Mouse (Mus musculus) forebrain, embryonic 12.5 days (tissue): ENCODE data around the gene Olfr1188. TPM values are rescaled to one million over a fixed set of nuclear protein-coding genes. Genes with fewer than 3 reads are reported as not detected.
"Not testable (repeated sequence)": the region's sequence is repeated elsewhere in the genome, so short reads cannot be mapped to it uniquely, and the experiment has no call there.

Experiments used
- ATAC-seq: fragments of 200-750 bp; cut with Nextera tagmentation; 2 replicates; pipeline ENCODE4 v1.8.0; 2017; ENCODE audit warnings: moderate TSS enrichment; ENCODE audit not compliant: low FRiP score
- H3K27ac ChIP-seq: fragments of 300-500 bp; sonication (generic); 2 replicates; pipeline ENCODE4 v1.5.1; 2016; ENCODE audit warnings: mild to moderate bottlenecking
- H3K27me3 ChIP-seq: fragments of 300-500 bp; sonication (generic); 2 replicates; pipeline ENCODE4 v1.6.1; 2016; ENCODE audit warnings: mild to moderate bottlenecking
- H3K36me3 ChIP-seq: fragments of 300-500 bp; sonication (generic); replicated peaks from 2 replicates; pipeline ENCODE4 v1.6.1; 2016; ENCODE audit warnings: mild to moderate bottlenecking
- H3K4me1 ChIP-seq: fragments of 300-500 bp; sonication (generic); 2 replicates; pipeline ENCODE4 v1.6.1; 2016
- H3K4me2 ChIP-seq: fragments of 300-500 bp; sonication (generic); 2 replicates; pipeline ENCODE4 v1.6.1; 2016; ENCODE audit warnings: mild to moderate bottlenecking, moderate library complexity
- H3K4me3 ChIP-seq: fragments of 300-500 bp; sonication (generic); replicated peaks from 2 replicates; pipeline ENCODE4 v1.5.1; 2016; ENCODE audit warnings: mild to moderate bottlenecking
- H3K9ac ChIP-seq: fragments of 300-500 bp; sonication (generic); 2 replicates; pipeline ENCODE4 v1.6.1; 2016; ENCODE audit warnings: mild to moderate bottlenecking
- H3K9me3 ChIP-seq: fragments of 300-500 bp; sonication (generic); 2 replicates; pipeline ENCODE4 v1.6.1; 2016
- WGBS: fragments of 180-500 bp; shearing (Covaris S2); methylation state at CpG from one replicate; pipeline ENCODE4 v1.1.7; 2016; 5-methylcytosine and 5-hydroxymethylcytosine counted together
- polyA plus RNA-seq: library from polyadenylated mRNA; unstranded; fragments of >200 nt; fragmentation: Nextera tagmentation; extraction: Ambion mirVana; gene quantifications from 2 replicates; pipeline ENCODE4 v1.2.1, GENCODE M21; 2016

Olfr1188 gene
- not detected in 2 replicates for polyA plus RNA-seq

- no peak within 1 kb of the TSS for H3K4me3 ChIP-seq
- no peak for ATAC-seq
- H3K9me3 ChIP-seq: no peaks in the 10 kb centered on the region
- no peaks in the 10 kb centered on the region for H3K27me3 ChIP-seq
- no peaks in the 10 kb centered on the region for H3K36me3 ChIP-seq
- H3K4me2 ChIP-seq: no peak within 1 kb of the TSS
- WGBS: 86% methylated on average over 2 of the region's 2 CpGs
- no peak within 1 kb of the TSS for H3K9ac ChIP-seq
- H3K4me1 ChIP-seq: no peaks in the 10 kb centered on the region
- no peak within 1 kb of the TSS for H3K27ac ChIP-seq
Observed at GRCm38 (mm10) chr2:88556635-88557034, at the start of gene Olfr1188. Gene Olfr1188, plus strand, starts transcription at chr2:88556935.

- H3K4me1 ChIP-seq: no peaks in the 10 kb centered on the region
- H3K4me3 ChIP-seq: no peak within 1 kb of the TSS
- H3K27me3 ChIP-seq: no peaks in the 10 kb centered on the region
- H3K9ac ChIP-seq: no peak within 1 kb of the TSS
- no peaks in the 10 kb centered on the region for H3K9me3 ChIP-seq
- H3K36me3 ChIP-seq: no peaks in the 10 kb centered on the region
- no peak within 1 kb of the TSS for H3K27ac ChIP-seq
- ATAC-seq: no peak
- no peak within 1 kb of the TSS for H3K4me2 ChIP-seq
- WGBS: 92% methylated on average over 2 of the region's 2 CpGs
Observed at GRCm38 (mm10) chr2:88518251-88518650, 38.5 kb upstream of the Olfr1188 start, which contains the start of gene Olfr1186. Gene Olfr1186, plus strand, starts transcription at chr2:88518551.

- Histone ChIP-seq H3K4me3 (no peak overlapping the region), H3K9me3 (no peaks in the 10 kb centered on the region), H3K36me3 (no peaks in the 10 kb centered on the region), H3K4me1 (no peaks in the 10 kb centered on the region), H3K27ac (no peak overlapping the region), H3K27me3 (no peaks in the 10 kb centered on the region), H3K9ac (no peak overlapping the region), H3K4me2 (no peak overlapping the region)
- ATAC-seq: no peak
- WGBS: 83% methylated on average over 3 of the region's 3 CpGs
Observed at GRCm38 (mm10) chr2:88525720-88526119, 31.0 kb upstream of the Olfr1188 start.

GRCm38 (mm10) chr2:88572696-88573095 is 16.0 kb downstream of the Olfr1188 start:
- not testable (repeated sequence) for H3K36me3 ChIP-seq, H3K27ac ChIP-seq, H3K27me3 ChIP-seq, H3K4me2 ChIP-seq, H3K9me3 ChIP-seq, H3K4me3 ChIP-seq, ATAC-seq, H3K4me1 ChIP-seq, H3K9ac ChIP-seq
- WGBS: 89% methylated on average over 12 of the region's 12 CpGs

- no peak for ATAC-seq
- Histone ChIP-seq H3K9me3 (no peaks in the 10 kb centered on the region), H3K9ac (no peak within 1 kb of the TSS), H3K4me1 (no peaks in the 10 kb centered on the region), H3K4me2 (no peak within 1 kb of the TSS), H3K27ac (no peak within 1 kb of the TSS), H3K27me3 (no peaks in the 10 kb centered on the region), H3K4me3 (no peak within 1 kb of the TSS), H3K36me3 (no peaks in the 10 kb centered on the region)
Observed at GRCm38 (mm10) chr2:88586154-88586553, 29.4 kb downstream of the Olfr1188 start, which contains the start of gene Olfr1189. Gene Olfr1189, plus strand, starts transcription at chr2:88586454.

Other genes with a start within 250 kb of the Olfr1188 start
- gene Olfr1174-ps, start 241.8 kb upstream of the Olfr1188 start, polyA plus RNA-seq: not detected in 2 replicates
- not detected in 2 replicates for gene Olfr1175-ps, start 229.7 kb upstream of the Olfr1188 start, polyA plus RNA-seq
- gene Olfr1176, start 220.2 kb upstream of the Olfr1188 start, polyA plus RNA-seq: not detected in 2 replicates
- gene Olfr1177-ps, start 210.4 kb upstream of the Olfr1188 start, polyA plus RNA-seq: not detected in 2 replicates
- not detected in 2 replicates for gene Olfr1178, start 169.9 kb upstream of the Olfr1188 start, polyA plus RNA-seq
- gene Olfr1179, start 150.5 kb upstream of the Olfr1188 start, polyA plus RNA-seq: not detected in 2 replicates
- not detected in 2 replicates for gene Olfr1180, start 137.8 kb upstream of the Olfr1188 start, polyA plus RNA-seq
- not detected in 2 replicates for gene Olfr1181, start 130.8 kb upstream of the Olfr1188 start, polyA plus RNA-seq
- gene Gm13757, start 107.8 kb upstream of the Olfr1188 start, polyA plus RNA-seq: not detected in 2 replicates
- not detected in 2 replicates for gene Olfr1183, start 102.1 kb upstream of the Olfr1188 start, polyA plus RNA-seq
- not detected in 2 replicates for gene Olfr1184, start 73.3 kb upstream of the Olfr1188 start, polyA plus RNA-seq
- gene Olfr1185-ps1, start 63.6 kb upstream of the Olfr1188 start, polyA plus RNA-seq: not detected in 2 replicates
- gene Olfr1186, start 38.4 kb upstream of the Olfr1188 start, polyA plus RNA-seq: not detected in 2 replicates
- not detected in 2 replicates for gene Olfr1189, start 29.5 kb downstream of the Olfr1188 start, polyA plus RNA-seq
- gene Olfr1191-ps1, start 83.6 kb downstream of the Olfr1188 start, polyA plus RNA-seq: not detected in 2 replicates
- not detected in 2 replicates for gene Olfr1192-ps1, start 91.6 kb downstream of the Olfr1188 start, polyA plus RNA-seq
- not detected in 2 replicates for gene Olfr1193, start 118.7 kb downstream of the Olfr1188 start, polyA plus RNA-seq
- gene Olfr1195, start 132.3 kb downstream of the Olfr1188 start, polyA plus RNA-seq: not detected in 2 replicates
- not detected in 2 replicates for gene Olfr1196, start 147.7 kb downstream of the Olfr1188 start, polyA plus RNA-seq
- not detected in 2 replicates for gene Olfr1197, start 175.4 kb downstream of the Olfr1188 start, polyA plus RNA-seq
- not detected in 2 replicates for gene Olfr1198, start 194.4 kb downstream of the Olfr1188 start, polyA plus RNA-seq
- not detected in 2 replicates for gene Olfr1199, start 203.5 kb downstream of the Olfr1188 start, polyA plus RNA-seq
- not detected in 2 replicates for gene Olfr1200, start 213.6 kb downstream of the Olfr1188 start, polyA plus RNA-seq
- not detected in 2 replicates for gene Olfr1201, start 236.1 kb downstream of the Olfr1188 start, polyA plus RNA-seq